Mouse (Mus musculus): ENCODE measurements around the gene Actl10. TPM values are rescaled to one million over a fixed set of nuclear protein-coding genes. Genes with fewer than 3 reads are reported as not detected.

Gene Actl10
- polyA plus RNA-seq, 1 experiment from 2014 or later, result 0.17 TPM

DNA sequence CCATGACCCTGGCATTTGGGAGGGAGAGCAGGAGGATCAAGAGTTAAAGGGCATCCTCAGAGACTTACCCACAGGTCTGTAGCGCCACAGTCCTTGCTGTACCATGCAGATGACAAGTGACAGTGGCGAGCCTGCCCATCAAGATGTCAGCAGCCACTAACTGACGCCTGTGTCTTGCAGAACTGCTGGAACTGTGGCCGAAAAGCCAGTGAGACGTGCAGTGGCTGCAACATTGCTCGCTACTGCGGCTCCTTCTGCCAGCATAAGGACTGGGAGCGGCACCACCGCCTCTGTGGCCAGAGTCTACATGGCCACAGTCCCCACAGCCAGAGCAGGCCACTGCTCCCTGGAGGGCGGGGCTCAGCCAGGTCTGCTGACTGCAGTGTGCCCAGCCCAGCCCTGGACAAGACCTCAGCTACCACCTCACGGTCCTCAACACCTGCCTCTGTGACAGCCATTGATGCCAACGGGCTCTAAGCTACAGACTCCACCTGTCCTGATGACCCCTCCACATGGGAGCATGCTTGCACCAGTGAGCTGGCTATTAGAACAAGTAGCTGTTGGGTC lies 16.8 kb upstream of the Actl10 start:
- WGBS, result 92% methylated on average over 12 of the region's 12 CpGs
- Histone ChIP-seq H3K27me3 (no peaks in the 10 kb centered on the region), H3K4me3 (replicated peaks) (no peak overlapping the region), H3K27ac (replicated peaks) (no peak overlapping the region), H3K9me3 (replicated peaks) (no peaks in the 10 kb centered on the region), H3K36me3 (peaks cover 59% of the 10 kb centered on the region), H3K4me1 (peaks cover 4% of the 10 kb centered on the region; the same call in 1 of the 2 replicates), H3K4me2 (replicated peaks) (no peak overlapping the region), H3K9ac (no peak overlapping the region)
- no peak for ATAC-seq (ENCODE audit: insufficient number of reproducible peaks, low FRiP score, low TSS enrichment, low read depth)

- no peak for ATAC-seq (ENCODE audit: insufficient number of reproducible peaks, low FRiP score, low TSS enrichment, low read depth)
- Histone ChIP-seq H3K9ac (no peak overlapping the region), H3K36me3 (peaks cover 32% of the 10 kb centered on the region), H3K4me3 (replicated peaks) (no peak overlapping the region), H3K9me3 (replicated peaks) (no peaks in the 10 kb centered on the region), H3K4me2 (replicated peaks) (no peak overlapping the region), H3K27ac (replicated peaks) (no peak overlapping the region), H3K27me3 (no peaks in the 10 kb centered on the region), H3K4me1 (peaks cover 4% of the 10 kb centered on the region; the same call in 1 of the 2 replicates)
- WGBS, result 54% methylated on average over 2 of the region's 2 CpGs
These were observed 13.3 kb upstream of the Actl10 start for GRCm38 (mm10) chr2:154538310-154538709.

DNA sequence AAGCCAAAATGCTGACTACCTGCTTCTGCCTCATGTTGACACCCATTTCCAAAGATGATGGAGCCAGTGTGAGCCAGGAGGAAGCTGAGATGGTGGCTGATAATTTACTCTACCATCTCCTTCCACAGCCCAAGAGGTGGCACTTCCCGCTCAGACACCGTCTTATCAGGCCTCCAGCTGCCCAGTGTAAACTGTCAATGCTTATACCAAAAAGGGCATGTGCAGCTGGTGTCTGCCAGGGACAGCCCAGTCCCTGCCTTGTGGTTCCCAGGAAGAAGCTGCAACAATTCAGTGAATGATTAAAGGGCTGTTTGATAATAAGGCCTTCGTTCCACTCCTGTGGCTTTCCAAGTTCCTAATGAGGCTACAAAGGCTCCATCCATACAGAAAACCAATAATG lies 12.9 kb upstream of the Actl10 start:
- Histone ChIP-seq H3K4me3 (replicated peaks) (no peak overlapping the region), H3K9ac (no peak overlapping the region), H3K4me2 (replicated peaks) (no peak overlapping the region), H3K36me3 (peaks cover 29% of the 10 kb centered on the region), H3K4me1 (peaks cover 7% of the 10 kb centered on the region; the same call in 1 of the 2 replicates), H3K27ac (replicated peaks) (no peak overlapping the region), H3K9me3 (replicated peaks) (no peaks in the 10 kb centered on the region), H3K27me3 (no peaks in the 10 kb centered on the region)
- 71% methylated on average over 3 of the region's 3 CpGs for WGBS
- ATAC-seq (ENCODE audit: insufficient number of reproducible peaks, low FRiP score, low TSS enrichment, low read depth), result no peak

- H3K27ac ChIP-seq (replicated peaks), result no peak overlapping the region
- H3K9ac ChIP-seq, result no peak overlapping the region
- H3K4me1 ChIP-seq, result peaks cover 10% of the 10 kb centered on the region; the same call in 1 of the 2 replicates
- no peaks in the 10 kb centered on the region for H3K27me3 ChIP-seq
- H3K9me3 ChIP-seq (replicated peaks), result no peaks in the 10 kb centered on the region
- peaks cover 19% of the 10 kb centered on the region for H3K36me3 ChIP-seq
- 73% methylated on average over 3 of the region's 3 CpGs for WGBS
- ATAC-seq (ENCODE audit: insufficient number of reproducible peaks, low FRiP score, low TSS enrichment, low read depth), result no peak
- H3K4me2 ChIP-seq (replicated peaks), result no peak overlapping the region
- H3K4me3 ChIP-seq (replicated peaks), result no peak overlapping the region
These were observed 11.9 kb upstream of the Actl10 start for GRCm38 (mm10) chr2:154539720-154540119.

GRCm38 (mm10) chr2:154541630-154542029 lies 9.9 kb upstream of the Actl10 start:
- 71% methylated on average over 2 of the region's 2 CpGs for WGBS
- H3K9ac ChIP-seq, result no peak overlapping the region
- no peak for ATAC-seq (ENCODE audit: insufficient number of reproducible peaks, low FRiP score, low TSS enrichment, low read depth)
- H3K36me3 ChIP-seq, result 0 out of 2 replicates have a peak, but pooled peaks cover under 1% of the 10 kb centered on the region
- H3K9me3 ChIP-seq (replicated peaks), result no peaks in the 10 kb centered on the region
- no peak overlapping the region for H3K4me2 ChIP-seq (replicated peaks)
- H3K27me3 ChIP-seq, result no peaks in the 10 kb centered on the region
- no peak overlapping the region for H3K4me3 ChIP-seq (replicated peaks)
- H3K27ac ChIP-seq (replicated peaks), result no peak overlapping the region
- H3K4me1 ChIP-seq, result peaks cover 10% of the 10 kb centered on the region; the same call in 1 of the 2 replicates

DNA sequence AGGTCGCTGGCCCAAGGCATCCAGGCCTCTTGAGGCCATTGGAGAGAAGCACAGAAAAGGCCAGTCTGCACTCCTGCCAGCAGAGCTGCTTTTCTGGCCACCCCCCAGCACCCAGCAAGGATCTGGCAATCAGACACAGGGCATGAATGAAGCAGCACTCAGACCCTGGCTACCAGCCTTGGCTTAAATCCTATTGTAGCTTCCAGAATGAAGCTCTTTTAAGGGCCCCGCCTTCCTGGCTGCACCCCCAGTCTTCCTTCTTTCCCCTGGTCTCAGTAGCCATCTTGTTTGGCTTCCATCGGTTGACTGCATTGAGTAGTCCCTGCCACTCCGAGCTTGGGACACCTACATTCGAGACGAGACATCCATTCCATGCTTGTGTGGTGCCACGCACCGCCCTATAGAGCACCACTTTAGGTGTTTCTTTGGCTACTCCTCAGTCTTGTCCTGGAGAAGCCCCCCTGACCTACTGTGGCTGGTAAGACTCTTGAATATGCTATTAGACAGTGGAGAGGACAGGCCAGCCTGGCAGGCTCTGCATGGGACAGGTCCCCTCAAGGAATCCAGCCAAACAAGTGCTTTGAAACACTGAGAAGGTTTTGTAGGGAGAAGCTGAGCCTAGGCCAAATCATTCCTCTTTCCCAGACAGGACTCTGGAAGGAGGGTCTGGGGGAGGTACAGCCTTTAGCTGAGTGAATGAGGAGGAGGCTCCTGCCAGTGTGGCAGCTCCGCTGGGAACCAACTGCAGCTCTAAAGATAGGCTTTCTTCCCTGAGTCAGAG lies 7.8 kb upstream of the Actl10 start:
- Histone ChIP-seq H3K27me3 (no peaks in the 10 kb centered on the region), H3K4me3 (replicated peaks) (no peak overlapping the region), H3K4me1 (peaks cover 9% of the 10 kb centered on the region; the same call in 1 of the 2 replicates), H3K9ac (no peak overlapping the region), H3K9me3 (replicated peaks) (no peaks in the 10 kb centered on the region), H3K36me3 (no peaks in the 10 kb centered on the region), H3K4me2 (replicated peaks) (no peak overlapping the region), H3K27ac (replicated peaks) (no peak overlapping the region)
- WGBS, result 82% methylated on average over 9 of the region's 9 CpGs
- no peak for ATAC-seq (ENCODE audit: insufficient number of reproducible peaks, low FRiP score, low TSS enrichment, low read depth)

DNA sequence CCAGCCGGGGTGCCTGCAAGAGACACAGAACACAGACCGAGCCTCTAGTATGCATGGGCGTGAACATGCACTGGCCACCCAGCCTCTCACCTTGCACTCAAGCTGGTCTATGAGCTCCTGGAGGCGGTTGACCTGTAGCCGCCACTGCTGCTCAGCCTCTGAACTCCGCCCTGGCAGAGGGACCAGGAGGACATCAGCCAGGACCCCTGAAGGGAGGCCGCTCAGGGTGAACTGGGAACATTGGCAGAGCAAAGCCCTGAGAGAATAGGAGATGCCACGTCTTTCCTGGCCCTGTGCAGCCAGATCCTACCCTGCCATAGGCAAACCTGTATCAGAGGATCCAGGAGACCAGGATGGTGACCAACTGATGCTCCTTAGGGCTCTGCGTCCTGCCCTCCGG lies 4.9 kb upstream of the Actl10 start, which contains the start of gene 1700003F12Rik:
Gene 1700003F12Rik (plus strand): TSS at position 375 of the 400 bp plus-strand sequence.
- no peak within 1 kb of the TSS for H3K9ac ChIP-seq
- no peak within 1 kb of the TSS for H3K4me3 ChIP-seq (replicated peaks)
- H3K27ac ChIP-seq (replicated peaks), result no peak within 1 kb of the TSS
- H3K36me3 ChIP-seq, result no peaks in the 10 kb centered on the region
- 93% methylated on average over 10 of the region's 10 CpGs for WGBS
- ATAC-seq (ENCODE audit: insufficient number of reproducible peaks, low FRiP score, low TSS enrichment, low read depth), result no peak
- H3K27me3 ChIP-seq, result peaks cover 7% of the 10 kb centered on the region
- H3K4me2 ChIP-seq (replicated peaks), result no peak within 1 kb of the TSS
- H3K9me3 ChIP-seq (replicated peaks), result no peaks in the 10 kb centered on the region
- peaks cover 27% of the 10 kb centered on the region for H3K4me1 ChIP-seq

DNA sequence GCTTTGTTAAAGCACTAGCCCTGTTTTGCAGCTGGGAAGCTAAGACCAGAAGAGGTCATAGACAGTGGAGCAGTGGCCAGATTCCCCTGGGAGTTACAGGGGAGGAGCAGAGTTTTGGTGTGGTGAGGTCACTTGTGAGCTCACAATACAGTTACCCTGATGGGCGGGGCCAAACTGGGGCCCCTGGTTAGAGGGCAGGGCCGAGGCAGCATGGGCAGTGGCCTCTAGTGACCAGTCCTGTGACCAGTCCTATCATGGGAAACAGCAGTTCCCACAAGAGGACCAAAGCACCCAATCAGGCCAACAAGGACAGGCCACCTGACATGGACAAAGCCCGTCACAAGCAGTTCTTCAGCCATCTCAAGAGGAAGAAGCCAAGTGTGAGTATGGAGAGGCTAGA lies 2.9 kb upstream of the Actl10 start:
- Histone ChIP-seq H3K4me3 (replicated peaks) (no peak overlapping the region), H3K9me3 (replicated peaks) (no peaks in the 10 kb centered on the region), H3K9ac (no peak overlapping the region), H3K36me3 (no peaks in the 10 kb centered on the region), H3K27ac (replicated peaks) (no peak overlapping the region), H3K4me1 (peaks cover 36% of the 10 kb centered on the region), H3K27me3 (peaks cover 7% of the 10 kb centered on the region), H3K4me2 (replicated peaks) (peak overlapping the region; percentile 87; the same call in 1 of the 2 replicates)
- WGBS, result 58% methylated on average over 3 of the region's 3 CpGs
- ATAC-seq (ENCODE audit: insufficient number of reproducible peaks, low FRiP score, low TSS enrichment, low read depth), result no peak

GRCm38 (mm10) chr2:154549127-154549885 lies 2.3 kb upstream of the Actl10 start:
- 4% methylated on average over 48 of the region's 48 CpGs for WGBS

GRCm38 (mm10) chr2:154549886-154550189 lies 1.7 kb upstream of the Actl10 start:
- Histone ChIP-seq H3K4me1 (peaks cover 36% of the 10 kb centered on the region), H3K36me3 (no peaks in the 10 kb centered on the region), H3K4me2 (replicated peaks) (peak overlapping the region; percentile 87), H3K9me3 (replicated peaks) (no peaks in the 10 kb centered on the region), H3K4me3 (replicated peaks) (peak overlapping the region; percentile 48), H3K9ac (no peak overlapping the region), H3K27me3 (peaks cover 7% of the 10 kb centered on the region), H3K27ac (replicated peaks) (no peak overlapping the region)
- WGBS, result 18% methylated on average over 20 of the region's 20 CpGs
- ATAC-seq (ENCODE audit: insufficient number of reproducible peaks, low FRiP score, low TSS enrichment, low read depth), result no peak

More at GRCm38 (mm10) chr2:154549127-154549885, 2.3 kb upstream of the Actl10 start:
- peaks cover 32% of the 10 kb centered on the region for H3K4me1 ChIP-seq
- peaks cover 7% of the 10 kb centered on the region for H3K27me3 ChIP-seq
- ATAC-seq (ENCODE audit: insufficient number of reproducible peaks, low FRiP score, low TSS enrichment, low read depth), result peak; percentile 58; the same call in 1 of the 2 replicates
- no peak overlapping the region; the same call in 1 of the 2 replicates for H3K9ac ChIP-seq
- H3K4me2 ChIP-seq (replicated peaks), result peak overlapping the region; percentile 87
- H3K36me3 ChIP-seq, result no peaks in the 10 kb centered on the region
- H3K27ac ChIP-seq (replicated peaks), result no peak overlapping the region
- no peaks in the 10 kb centered on the region for H3K9me3 ChIP-seq (replicated peaks)
- H3K4me3 ChIP-seq (replicated peaks), result peak overlapping the region; percentile 48

- Histone ChIP-seq H3K9ac (no peak overlapping the region), H3K4me1 (peaks cover 43% of the 10 kb centered on the region), H3K27me3 (peaks cover 7% of the 10 kb centered on the region), H3K4me3 (replicated peaks) (no peak overlapping the region), H3K27ac (replicated peaks) (no peak overlapping the region), H3K36me3 (no peaks in the 10 kb centered on the region), H3K9me3 (replicated peaks) (no peaks in the 10 kb centered on the region), H3K4me2 (replicated peaks) (no peak overlapping the region)
- 69% methylated on average over 2 of the region's 2 CpGs for WGBS
- no peak for ATAC-seq (ENCODE audit: insufficient number of reproducible peaks, low FRiP score, low TSS enrichment, low read depth)
These were observed 639 bp upstream of the Actl10 start for GRCm38 (mm10) chr2:154550937-154551336.
